Mouse (Mus musculus) midbrain, postnatal 0 days (tissue): ENCODE measurements around the gene Hist1h4a. TPM values are rescaled to one million over a fixed set of nuclear protein-coding genes. Genes with fewer than 3 reads are reported as not detected.
"Not testable (repeated sequence)": the region's sequence is repeated elsewhere in the genome, so short reads cannot be mapped to it uniquely, and the experiment has no call there.

Experiments
- ATAC-seq: fragments of 200-750 bp; cut with Nextera tagmentation; 2 replicates; pipeline ENCODE4 v1.8.0; 2017; ENCODE audit warnings: moderate number of reproducible peaks, mild to moderate bottlenecking, moderate TSS enrichment, moderate library complexity; ENCODE audit not compliant: low FRiP score
- DNase-seq: peaks from one replicate; pipeline ENCODE4 v3.0.0-alpha.2; 2015; ENCODE audit warnings: low spot score
- H3K27ac ChIP-seq: fragments of 300-500 bp; sonication (generic); 2 replicates; pipeline ENCODE4 v1.5.1; 2014; ENCODE audit warnings: low read depth, mild to moderate bottlenecking, low read length, mixed read lengths
- H3K27me3 ChIP-seq: fragments of 300-500 bp; sonication (generic); 2 replicates; pipeline ENCODE4 v1.6.1; 2014; ENCODE audit warnings: low read length, control low read depth, mixed read lengths; ENCODE audit not compliant: insufficient read depth
- H3K36me3 ChIP-seq: fragments of 300-500 bp; sonication (generic); 2 replicates; pipeline ENCODE4 v1.6.1; 2014; ENCODE audit warnings: low read length, control low read depth, mixed read lengths; ENCODE audit not compliant: insufficient read depth
- H3K4me1 ChIP-seq: fragments of 300-500 bp; sonication (generic); 2 replicates; pipeline ENCODE4 v1.6.1; 2014; ENCODE audit warnings: mild to moderate bottlenecking, control low read depth, antibody characterized with exemption, low read length, mixed read lengths; ENCODE audit not compliant: insufficient read depth
- H3K4me2 ChIP-seq: fragments of 300-500 bp; sonication (generic); 2 replicates; pipeline ENCODE4 v1.6.1; 2014; ENCODE audit warnings: low read depth, mild to moderate bottlenecking, low read length, mixed read lengths; ENCODE audit not compliant: poor library complexity, severe bottlenecking
- H3K4me3 ChIP-seq: fragments of 300-500 bp; sonication (generic); 2 replicates; pipeline ENCODE4 v1.5.1; 2014; ENCODE audit warnings: low read depth, mild to moderate bottlenecking, low read length, moderate library complexity
- H3K9ac ChIP-seq: fragments of 300-500 bp; sonication (generic); replicated peaks from 2 replicates; pipeline ENCODE4 v1.6.1; 2014; ENCODE audit warnings: mild to moderate bottlenecking, low read length, moderate library complexity, mixed read lengths; ENCODE audit not compliant: poor library complexity, severe bottlenecking
- H3K9me3 ChIP-seq: fragments of 300-500 bp; sonication (generic); 2 replicates; pipeline ENCODE4 v1.6.1; 2016; ENCODE audit warnings: low read length, control low read depth
- CTCF ChIP-seq: IDR thresholded peaks from 2 replicates; pipeline ENCODE4 v1.5.1; 2016; ENCODE audit warnings: antibody characterized with exemption, mild to moderate bottlenecking
- WGBS: fragments of 180-500 bp; shearing (Covaris S2); extraction: QIAGEN DNeasy Blood & Tissue Kit; methylation state at CpG from one replicate; pipeline ENCODE4 v1.1.7; 2014; 5-methylcytosine and 5-hydroxymethylcytosine counted together
- polyA plus RNA-seq: library from polyadenylated mRNA; unstranded; fragments of >200 nt; fragmentation: Nextera tagmentation; extraction: Ambion mirVana; gene quantifications from 2 replicates; pipeline ENCODE4 v1.2.1, GENCODE M21; 2015
- total RNA-seq: library from RNA; depleted of rRNA; stranded (reverse); fragments of >200 nt; gene quantifications from 2 replicates; pipeline ENCODE4 v1.2.3, GENCODE M21; 2014

Gene Hist1h4a
- total and polyA plus RNA-seq, 2 experiments from 2014 or later: 405 TPM; not detected in 1

DNA sequence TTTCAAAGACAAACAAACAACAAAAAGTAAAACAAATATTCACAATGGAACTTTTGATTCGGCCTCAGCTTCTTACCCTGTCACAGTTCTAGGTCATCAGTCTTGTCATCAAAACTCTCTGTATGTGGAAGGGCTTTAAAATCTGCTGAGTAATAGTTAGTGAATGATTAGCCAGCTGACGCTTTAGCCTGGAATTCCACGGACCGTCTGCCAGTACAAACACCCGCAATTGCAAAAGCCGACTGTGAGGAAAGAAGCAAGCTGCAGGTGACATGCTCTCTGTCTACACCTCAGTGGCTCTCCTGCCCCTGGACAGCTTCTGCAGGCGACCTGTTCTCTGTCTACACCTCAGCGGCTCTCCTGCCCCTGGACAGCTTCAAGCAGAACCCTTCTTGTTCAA, 30.6 kb downstream of the Hist1h4a start:
- Histone ChIP-seq H3K9me3 (no peaks in the 10 kb centered on the region), H3K4me1 (no peaks in the 10 kb centered on the region), H3K4me3 (no peak overlapping the region), H3K9ac (no peak overlapping the region), H3K36me3 (no peaks in the 10 kb centered on the region), H3K27ac (no peak overlapping the region), H3K4me2 (no peak overlapping the region), H3K27me3 (no peaks in the 10 kb centered on the region)
- DNase-seq: no peak
- WGBS: 61% methylated on average over 8 of the region's 8 CpGs
- TF ChIP-seq CTCF: no peak
- ATAC-seq: no peak

DNA sequence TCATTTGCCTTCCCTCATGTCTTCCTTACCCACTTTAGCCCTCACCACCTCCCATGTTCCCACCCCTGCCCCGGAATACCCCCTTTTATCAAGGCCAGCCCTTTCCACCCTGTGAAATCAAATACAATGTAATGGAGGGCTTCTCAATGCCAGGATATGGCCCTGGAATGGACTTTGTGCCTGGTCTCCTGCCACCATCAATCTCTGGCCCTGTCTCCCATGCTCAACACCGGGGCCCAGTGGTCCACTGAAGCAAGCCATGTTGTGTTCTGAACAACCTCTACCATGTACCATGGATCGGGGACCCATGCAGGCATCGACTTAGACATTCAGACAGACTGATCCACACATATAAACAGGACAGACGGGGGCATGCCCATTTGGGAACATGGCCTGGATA, 31.3 kb downstream of the Hist1h4a start:
- 91% methylated on average over 5 of the region's 5 CpGs for WGBS
- DNase-seq (no peak), ATAC-seq (no peak)
- H3K4me1 ChIP-seq: no peaks in the 10 kb centered on the region
- TF ChIP-seq CTCF: no peak
- H3K27ac ChIP-seq: no peak overlapping the region
- H3K4me3 ChIP-seq: no peak overlapping the region
- no peaks in the 10 kb centered on the region for H3K9me3 ChIP-seq
- no peaks in the 10 kb centered on the region for H3K27me3 ChIP-seq
- no peak overlapping the region for H3K9ac ChIP-seq
- no peaks in the 10 kb centered on the region for H3K36me3 ChIP-seq
- H3K4me2 ChIP-seq: no peak overlapping the region

DNA sequence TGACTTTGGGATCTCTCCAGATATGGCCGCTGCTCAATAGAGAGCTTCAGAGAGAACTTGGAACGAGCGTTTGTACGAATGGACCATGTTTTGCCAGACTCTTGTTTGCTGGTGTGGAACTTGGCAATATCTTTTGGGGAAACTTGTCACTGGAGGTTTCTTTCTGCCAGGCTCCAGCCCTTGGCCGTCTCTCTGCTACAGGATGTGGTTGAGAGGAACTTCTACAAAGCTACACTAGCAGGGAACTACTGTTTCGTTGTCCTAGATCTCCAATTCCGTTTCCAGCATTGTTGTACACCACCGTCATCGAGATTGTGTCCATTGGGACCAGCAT, 31.9 kb downstream of the Hist1h4a start:
- TF ChIP-seq CTCF: no peak
- no peak overlapping the region for H3K4me3 ChIP-seq
- no peaks in the 10 kb centered on the region for H3K36me3 ChIP-seq
- H3K27ac ChIP-seq: no peak overlapping the region
- no peaks in the 10 kb centered on the region for H3K27me3 ChIP-seq
- no peaks in the 10 kb centered on the region for H3K9me3 ChIP-seq
- H3K9ac ChIP-seq: no peak overlapping the region
- H3K4me2 ChIP-seq: no peak overlapping the region
- no peak for DNase-seq
- WGBS: 89% methylated on average over 9 of the region's 9 CpGs
- ATAC-seq: no peak
- no peaks in the 10 kb centered on the region for H3K4me1 ChIP-seq

DNA sequence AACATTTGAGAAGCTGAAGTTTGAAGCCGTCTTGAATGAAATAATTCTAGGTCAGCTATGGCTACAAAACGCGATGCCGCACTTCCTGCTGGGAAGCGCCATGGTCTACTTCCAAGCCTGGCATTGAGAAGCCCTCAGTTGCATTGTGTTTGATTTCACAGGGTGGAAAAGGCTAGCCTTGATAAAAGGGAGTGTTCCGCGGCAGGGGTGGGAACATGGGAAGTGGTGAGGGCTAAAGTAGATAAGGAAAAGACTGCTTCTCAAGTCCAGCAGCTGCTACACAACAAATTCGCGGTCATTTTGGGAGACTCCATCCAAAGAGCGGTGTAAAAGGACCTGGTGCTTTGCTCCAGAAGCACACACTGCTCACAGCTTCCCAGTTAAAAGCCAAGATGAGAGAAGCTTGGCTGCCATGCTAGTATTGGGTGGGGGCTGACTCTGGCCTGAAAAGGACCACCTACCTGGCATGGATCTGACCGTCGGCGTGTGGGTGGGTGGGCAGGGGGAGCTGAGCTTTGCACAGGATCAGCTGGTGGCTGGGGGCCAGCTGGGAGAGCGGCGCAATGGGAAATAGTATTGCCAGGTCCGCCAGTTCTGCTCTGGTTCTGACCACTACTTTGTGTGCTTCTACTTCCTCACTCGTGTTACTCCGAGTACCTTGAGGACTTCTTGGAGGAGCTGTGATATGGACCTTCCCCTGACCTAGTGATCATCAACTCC, 32.4 kb downstream of the Hist1h4a start:
- H3K36me3 ChIP-seq: no peaks in the 10 kb centered on the region
- H3K27me3 ChIP-seq: no peaks in the 10 kb centered on the region
- ATAC-seq: no peak
- H3K4me3 ChIP-seq: no peak overlapping the region
- H3K27ac ChIP-seq: no peak overlapping the region
- no peaks in the 10 kb centered on the region for H3K4me1 ChIP-seq
- H3K9ac ChIP-seq: no peak overlapping the region
- no peak for TF ChIP-seq CTCF
- 84% methylated on average over 18 of the region's 18 CpGs for WGBS
- H3K9me3 ChIP-seq: no peaks in the 10 kb centered on the region
- no peak overlapping the region for H3K4me2 ChIP-seq
- DNase-seq: no peak

DNA sequence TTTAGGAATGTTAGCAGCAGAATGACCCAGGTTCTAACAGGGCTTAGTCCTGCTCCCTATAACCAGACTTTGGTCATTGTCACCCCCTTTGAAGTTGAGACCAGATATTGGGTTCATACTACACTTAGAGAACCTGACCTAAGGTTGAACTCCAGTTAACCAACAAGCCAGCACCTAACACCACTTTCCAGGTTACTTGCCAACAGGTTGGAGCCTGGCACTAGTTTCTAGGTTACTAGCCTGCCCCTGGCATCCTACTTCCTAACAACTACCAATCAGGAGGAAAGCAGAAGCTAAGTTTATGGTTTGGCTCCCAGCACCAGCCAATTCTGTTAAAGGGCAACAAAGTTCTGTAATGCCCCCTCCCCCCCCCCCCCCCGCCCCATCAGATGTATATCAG, 35.8 kb downstream of the Hist1h4a start:
- ATAC-seq (no peak), DNase-seq (no peak)
- Histone ChIP-seq H3K4me1 (no peaks in the 10 kb centered on the region), H3K9ac (no peak overlapping the region), H3K36me3 (no peaks in the 10 kb centered on the region), H3K4me2 (no peak overlapping the region), H3K9me3 (no peaks in the 10 kb centered on the region), H3K27me3 (no peaks in the 10 kb centered on the region), H3K4me3 (no peak overlapping the region), H3K27ac (no peak overlapping the region)
- no peak for TF ChIP-seq CTCF
- WGBS: no CpG with 5 or more reads among the region's 1 CpGs

DNA sequence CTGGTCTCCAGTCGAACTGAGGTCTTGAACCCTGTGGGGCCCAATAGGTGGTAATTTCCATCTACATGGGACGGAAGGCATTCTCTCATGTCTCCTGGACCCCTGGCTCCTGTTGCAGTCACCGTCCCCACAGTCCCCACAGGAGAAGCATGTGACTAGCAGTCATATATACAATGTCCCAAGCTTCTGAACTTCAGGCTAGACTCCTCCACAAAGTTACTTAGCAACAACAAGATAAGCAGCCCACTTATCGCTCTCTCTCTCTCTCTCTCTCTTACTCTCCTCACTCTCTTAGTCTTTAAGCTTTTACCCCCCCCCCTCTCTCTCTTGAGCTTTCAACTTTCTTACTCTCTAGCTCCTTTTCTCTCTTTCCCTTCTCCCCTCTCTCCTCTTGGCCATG, 36.8 kb downstream of the Hist1h4a start:
- H3K36me3 ChIP-seq: no peaks in the 10 kb centered on the region
- H3K4me1 ChIP-seq: no peaks in the 10 kb centered on the region
- H3K9ac ChIP-seq: no peak overlapping the region
- no peak for ATAC-seq
- H3K9me3 ChIP-seq: no peaks in the 10 kb centered on the region
- no peak for TF ChIP-seq CTCF
- H3K27ac ChIP-seq: no peak overlapping the region
- H3K4me3 ChIP-seq: no peak overlapping the region
- no peaks in the 10 kb centered on the region for H3K27me3 ChIP-seq
- no peak for DNase-seq
- no peak overlapping the region for H3K4me2 ChIP-seq
- 82% methylated on average over 4 of the region's 4 CpGs for WGBS

DNA sequence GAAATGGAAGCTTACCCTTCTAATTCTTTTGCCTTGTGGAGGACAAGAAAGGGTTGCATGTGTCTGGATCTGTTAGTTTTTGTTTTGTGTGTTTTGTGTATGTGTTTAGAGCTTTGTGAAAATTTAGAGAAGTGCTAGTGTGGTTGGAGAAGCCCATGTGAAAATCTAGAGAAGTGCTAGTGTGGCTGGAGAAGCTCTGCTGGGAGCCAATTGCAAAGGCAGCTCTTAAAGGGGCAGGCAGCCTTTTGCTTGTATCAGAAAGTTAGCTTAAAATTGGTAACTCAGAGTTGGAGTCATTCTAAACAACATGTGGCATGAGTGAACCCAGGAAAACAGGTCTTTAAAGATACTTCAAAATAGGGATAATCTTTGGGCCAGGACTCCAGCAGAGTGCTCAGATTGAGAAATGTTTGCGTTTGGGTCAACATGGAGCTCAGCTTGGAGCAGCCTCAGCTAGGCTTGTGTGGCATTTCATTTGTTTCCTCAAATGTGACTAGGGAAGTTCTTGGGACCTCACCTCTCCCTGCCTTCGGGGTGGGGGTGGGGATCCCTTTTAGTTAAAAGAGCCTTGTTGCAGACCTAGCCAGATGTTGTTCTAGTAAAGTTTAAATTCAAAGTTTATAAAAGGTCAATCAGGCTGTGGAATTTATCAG, 43.3 kb downstream of the Hist1h4a start:
- H3K36me3 ChIP-seq, H3K9ac ChIP-seq, H3K27ac ChIP-seq, H3K4me1 ChIP-seq, H3K4me2 ChIP-seq, H3K9me3 ChIP-seq, DNase-seq, H3K4me3 ChIP-seq, H3K27me3 ChIP-seq, ATAC-seq: not testable (repeated sequence)
- WGBS: 14% methylated on average over 2 of the region's 2 CpGs
